Mouse (Mus musculus) liver, adult 2 months (tissue): ENCODE measurements around the gene Ankrd1.

ENCODE experiments used
- CTCF ChIP-seq: fragments of 200-500 bp; IDR thresholded peaks from 2 replicates; pipeline ENCODE4 v1.5.1; 2011; ENCODE audit warnings: low read depth, low read length, control low read depth
- POLR2A ChIP-seq: fragments of 200-500 bp; IDR thresholded peaks from 2 replicates; pipeline ENCODE4 v1.6.1; 2011; ENCODE audit warnings: low read length, control low read depth; ENCODE audit not compliant: insufficient read depth; ENCODE audit errors: extremely low read depth

- TF ChIP-seq POLR2A (no peak), CTCF (no peak)
Observed at GRCm38 (mm10) chr19:36097194-36097593, 22.7 kb downstream of the Ankrd1 start.
